Mouse (Mus musculus) right cerebral cortex, adult 18-20 months (tissue): ENCODE results near the gene Tbl1x.

Experiments used
- DNase-seq: peaks from one replicate; pipeline ENCODE4 v3.0.0; 2022; ENCODE audit warnings: mixed read lengths

Gene Tbl1x

DNA sequence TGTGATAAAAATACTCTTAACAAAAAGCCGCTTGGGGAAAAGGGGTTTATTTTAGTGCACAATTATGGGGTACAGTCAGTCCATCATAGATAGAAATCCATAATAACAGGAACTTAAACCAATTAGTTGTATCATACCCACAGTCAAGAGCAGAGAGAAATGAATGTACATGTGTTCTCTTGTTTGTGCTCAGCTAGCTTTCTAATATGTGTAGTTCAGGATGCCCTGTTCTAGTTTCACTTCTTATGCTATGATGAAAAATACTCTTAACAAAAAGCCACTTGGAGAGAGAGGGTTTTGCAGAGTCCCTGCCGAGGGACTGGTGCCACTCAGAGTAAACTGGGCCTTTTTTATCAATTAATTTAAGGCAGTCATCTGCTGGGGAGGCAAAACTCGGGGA, 101.1 kb downstream of the Tbl1x start:
- DNase-seq = no peak

- no peak for DNase-seq
Measured at GRCm38 (mm10) chrX:77613041-77613440, 102.2 kb downstream of the Tbl1x start.

GRCm38 (mm10) chrX:77615735-77616293, 105.0 kb downstream of the Tbl1x start:
- no peak for DNase-seq

DNA sequence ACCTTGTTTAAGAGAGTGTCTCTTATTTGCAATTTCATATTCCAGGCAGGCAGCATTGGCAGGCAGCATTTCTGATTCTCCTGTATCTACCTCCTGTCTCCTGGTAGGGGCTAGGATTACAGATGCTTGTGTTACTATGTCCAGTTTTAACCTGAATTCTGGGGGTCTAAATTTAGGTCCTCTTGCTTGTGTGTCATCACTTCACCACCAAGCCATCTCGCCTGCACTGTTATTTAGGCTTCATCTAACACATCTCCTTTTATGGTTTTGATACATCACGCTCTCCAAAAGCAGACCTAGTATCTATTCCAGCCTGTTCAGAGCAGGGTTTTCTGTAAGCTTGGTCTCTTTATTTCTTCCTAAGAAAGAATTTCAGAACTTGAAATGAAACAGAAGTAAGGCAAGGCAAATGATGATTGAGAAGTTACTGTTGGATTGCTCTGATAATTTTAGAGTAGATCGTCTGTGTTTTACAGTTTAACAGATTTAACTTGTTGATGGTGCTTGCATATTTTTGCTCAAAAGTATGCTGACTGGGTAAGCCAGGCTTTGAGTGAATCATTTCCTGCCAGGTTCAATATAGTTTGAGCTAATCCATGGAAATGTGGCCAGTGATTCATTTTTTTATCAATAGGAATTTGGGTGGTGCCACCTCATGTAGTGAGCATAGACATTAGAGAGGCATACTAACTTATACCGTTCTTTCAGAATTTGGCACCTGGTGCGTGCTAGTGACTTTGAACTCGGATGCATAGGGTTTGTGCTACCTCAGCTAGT, 106.7 kb downstream of the Tbl1x start:
- no peak for DNase-seq

DNA sequence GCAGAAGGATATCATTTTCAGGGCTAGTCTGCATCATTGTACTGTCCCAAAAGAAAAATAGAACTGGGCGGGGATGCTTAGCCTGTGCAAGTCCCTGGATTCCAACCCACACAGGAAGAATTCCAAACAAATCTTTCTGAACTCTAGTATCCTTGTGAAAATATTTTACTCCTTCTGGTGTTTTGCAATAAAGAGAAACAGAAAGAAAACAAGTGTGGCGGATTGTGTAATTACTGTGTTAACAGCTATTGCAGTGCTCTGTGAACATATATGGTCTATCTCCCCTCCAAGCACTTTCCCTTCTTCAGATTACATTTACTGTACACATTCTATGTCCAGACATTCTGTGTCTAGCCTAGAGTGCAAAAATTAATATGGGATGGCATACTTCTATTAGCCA, 119.6 kb downstream of the Tbl1x start:
- DNase-seq = no peak

DNA sequence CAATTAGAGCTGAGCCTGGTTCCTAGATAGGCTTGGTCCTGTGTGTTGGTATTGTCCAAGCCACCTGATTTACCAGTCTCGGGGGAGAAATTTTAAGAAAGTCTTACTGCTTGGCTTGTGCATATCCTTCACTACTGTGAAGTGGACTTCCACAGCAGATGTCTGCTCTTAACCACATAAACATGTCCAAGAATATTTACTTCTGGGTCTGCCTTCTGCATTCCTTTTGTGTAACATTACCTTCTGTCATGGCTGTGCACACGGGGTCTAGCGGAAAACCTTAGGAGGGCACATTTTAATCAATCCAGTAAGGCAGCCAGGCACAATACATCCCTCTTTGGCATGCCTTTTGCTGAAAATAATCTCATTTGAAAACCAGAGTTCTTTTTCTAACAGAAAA, 125.7 kb downstream of the Tbl1x start:
- no peak for DNase-seq

GRCm38 (mm10) chrX:77638076-77638475, 127.3 kb downstream of the Tbl1x start:
- DNase-seq = peak; percentile 55

DNA sequence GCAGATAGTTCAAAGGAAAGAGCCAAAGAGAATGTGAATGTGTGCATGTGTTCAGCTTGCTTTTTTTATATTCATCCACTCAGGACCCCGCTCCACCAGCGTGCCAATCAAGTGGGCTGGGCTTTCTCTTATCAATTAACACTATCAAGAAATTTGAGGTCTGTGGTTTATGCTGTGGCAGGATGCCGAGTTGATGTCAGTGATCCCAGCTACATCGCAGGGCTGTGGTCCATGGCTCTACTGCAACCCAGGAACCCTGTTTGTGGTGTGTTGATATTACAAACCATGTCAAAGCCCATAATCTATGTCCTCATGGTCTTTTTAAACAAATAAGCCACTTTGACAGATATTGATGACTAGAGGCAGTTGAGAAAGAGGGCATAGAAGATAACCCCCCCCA, 129.5 kb downstream of the Tbl1x start:
- DNase-seq = no peak

GRCm38 (mm10) chrX:77646164-77646563, 135.4 kb downstream of the Tbl1x start:
- no peak for DNase-seq

DNA sequence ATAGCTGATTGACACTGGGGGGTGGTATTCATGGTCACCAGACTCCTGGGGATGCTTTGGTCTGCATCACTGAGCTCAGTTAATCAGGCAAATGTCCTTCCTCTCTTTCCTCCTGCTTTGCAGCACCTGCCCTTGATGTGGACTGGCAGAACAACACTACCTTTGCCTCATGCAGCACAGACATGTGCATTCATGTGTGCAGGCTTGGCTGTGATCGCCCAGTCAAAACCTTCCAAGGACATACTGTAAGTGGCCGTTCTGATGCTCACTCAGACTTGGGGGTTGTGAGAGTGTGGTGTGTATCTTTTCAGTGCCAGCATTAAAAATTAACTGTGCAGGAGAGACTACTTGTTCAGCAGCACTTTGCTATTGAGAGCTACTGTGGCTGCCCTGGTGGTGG, 139.4 kb downstream of the Tbl1x start:
- DNase-seq = no peak

DNA sequence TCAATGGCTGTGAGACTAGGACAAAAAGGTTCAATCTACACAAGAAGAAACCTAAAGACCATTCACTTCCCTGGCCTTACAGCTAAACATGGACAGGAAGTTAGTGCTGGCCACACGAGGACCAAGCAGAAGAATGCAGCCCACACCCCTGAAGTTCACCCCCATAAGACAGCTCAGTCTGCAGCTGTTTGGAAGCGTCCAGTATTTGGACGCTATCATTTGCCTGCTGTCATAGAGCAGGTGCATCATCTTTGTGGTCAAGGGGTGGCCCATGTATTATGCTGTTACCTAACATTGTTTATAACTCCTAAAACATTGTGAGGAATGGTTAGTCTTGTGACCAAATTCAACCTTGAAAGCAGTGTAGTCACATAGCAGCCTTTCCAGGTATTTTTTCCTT, 151.2 kb downstream of the Tbl1x start:
- DNase-seq = no peak

DNA sequence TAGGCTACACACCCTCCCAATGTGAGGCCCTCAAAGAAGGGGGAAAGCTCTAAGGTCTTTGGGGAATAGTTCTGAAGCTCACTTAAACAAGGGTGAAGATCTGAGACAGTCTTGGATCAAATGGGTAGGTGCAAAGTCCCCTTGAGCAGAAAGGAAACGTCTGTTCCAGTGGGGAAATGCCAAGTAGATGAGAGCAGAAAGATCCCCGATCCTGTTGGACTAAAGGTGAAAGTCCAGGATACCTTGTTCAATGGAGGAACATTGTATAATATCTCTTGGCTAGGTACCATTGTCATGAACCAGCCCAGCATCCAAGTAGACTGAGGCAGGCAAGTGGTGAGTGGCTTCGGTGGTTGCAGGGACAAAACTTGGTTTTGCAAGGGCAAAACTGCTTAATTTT, 152.5 kb downstream of the Tbl1x start:
- DNase-seq = no peak

- DNase-seq = no peak
Measured at GRCm38 (mm10) chrX:77665030-77665429, 154.2 kb downstream of the Tbl1x start.

DNA sequence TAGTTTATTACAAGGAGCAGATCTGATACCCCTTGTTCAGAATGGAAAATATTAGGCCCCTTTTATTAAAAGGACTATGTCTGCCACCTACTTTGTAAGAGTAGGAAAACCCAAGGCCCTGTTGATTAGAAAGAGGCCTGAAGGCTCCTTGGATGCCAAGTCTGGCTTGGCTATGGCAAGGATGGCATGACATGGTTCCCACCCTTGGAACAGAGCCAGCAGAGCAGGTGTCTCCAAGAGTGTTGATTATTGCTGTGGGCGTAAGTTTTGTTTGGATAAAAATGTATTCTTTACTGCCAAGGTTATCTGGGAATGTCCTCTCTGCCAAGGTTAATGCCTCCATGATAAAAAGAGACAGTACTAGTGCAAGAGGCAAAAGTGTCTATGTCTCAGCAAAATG, 156.1 kb downstream of the Tbl1x start:
- DNase-seq = no peak

GRCm38 (mm10) chrX:77667441-77667840, 156.6 kb downstream of the Tbl1x start:
- no peak for DNase-seq

DNA sequence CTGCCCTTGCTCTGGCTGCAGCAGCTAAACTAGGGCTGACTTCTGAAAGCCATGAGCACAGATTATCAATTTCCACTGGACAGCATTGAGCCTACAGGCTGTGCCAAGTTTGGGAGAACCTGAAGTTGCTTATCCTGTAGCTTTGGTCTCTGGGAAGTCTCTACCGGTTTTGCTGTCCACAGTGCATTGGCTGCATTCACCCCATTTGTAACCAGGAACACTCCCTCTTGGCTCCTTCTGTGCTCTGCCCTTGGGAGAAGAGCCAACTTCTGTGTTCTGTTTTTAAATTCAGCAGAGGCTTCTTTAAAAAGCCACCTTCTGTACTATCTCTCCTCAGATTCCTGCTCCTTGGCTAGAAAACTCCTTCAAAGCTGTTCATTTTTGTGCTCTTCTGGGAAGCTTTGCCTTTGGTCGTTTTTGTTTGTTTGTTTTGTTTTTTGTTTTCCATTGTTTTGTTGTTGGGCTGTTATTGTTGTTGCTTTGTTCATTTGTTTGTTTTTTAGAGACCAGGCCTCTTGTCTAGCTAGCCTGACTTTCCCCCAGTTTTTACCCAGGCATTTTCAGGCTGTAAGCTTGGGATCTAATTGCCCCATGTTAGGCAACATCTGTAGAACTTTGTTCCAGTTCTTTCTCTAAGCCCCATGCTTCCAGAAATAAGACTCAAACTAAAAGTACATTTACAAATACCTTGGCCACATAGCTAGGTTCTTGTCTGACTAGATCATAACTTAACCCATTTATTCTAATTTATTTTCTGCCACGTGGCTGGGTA, 159.2 kb downstream of the Tbl1x start:
- DNase-seq = peak; percentile 3
